Comparison of ENCODE assay signal across 8 mouse cellular contexts in genomic region chr5:129586016-129586415, GRCm38 (mm10). TPM values are rescaled to one million over a fixed set of nuclear protein-coding genes. Genes with fewer than 3 reads are reported as not detected.
DNase-seq lines count a peak whose midpoint lies in the region; ATAC-seq and TF ChIP-seq lines count a peak whose summit lies in the region.

No protein-coding gene starts in this region.

- peak overlapping the region; percentile 99 for H3K4me2 ChIP-seq in forebrain, embryonic 14.5 days (ENCODE audit: low read length)
- peak overlapping the region; percentile 98 for H3K4me2 ChIP-seq in lung, embryonic 16.5 days (ENCODE audit: low read depth, low read length)

- H3K9ac ChIP-seq in forebrain, embryonic 14.5 days (ENCODE audit: low read length), result peak overlapping the region; percentile 83
- 0 out of 2 replicates have a peak overlapping the region, but pooled peaks have one; percentile 41 for H3K9ac ChIP-seq in lung, embryonic 16.5 days (ENCODE audit: low read length)

- peaks cover 19% of the 10 kb centered on the region; the same call in 1 of the 2 replicates for H3K4me1 ChIP-seq in forebrain, embryonic 14.5 days (ENCODE audit: control insufficient read depth, insufficient read depth, low read length)
- H3K4me1 ChIP-seq in lung, embryonic 16.5 days (replicated peaks; ENCODE audit: control insufficient read depth, insufficient read depth, low read length), result peaks cover 23% of the 10 kb centered on the region

- WGBS in forebrain, embryonic 14.5 days, result under 1% methylated on average over 16 of the region's 17 CpGs
- WGBS in lung, embryonic 16.5 days, result 0% methylated on average over 14 of the region's 17 CpGs

- peak overlapping the region; percentile 49; the same call in 1 of the 2 replicates for H3K27ac ChIP-seq in forebrain, embryonic 14.5 days (ENCODE audit: low read depth, low read length)
- H3K27ac ChIP-seq in layer of hippocampus, adult 2 months, result peak overlapping the region; percentile 97
- no peak overlapping the region for H3K27ac ChIP-seq in lung, embryonic 16.5 days (ENCODE audit: low read length)

- peak; percentile 72 for ATAC-seq in forebrain, embryonic 14.5 days
- peak; percentile 49 for ATAC-seq in lung, embryonic 16.5 days (ENCODE audit: low read depth)

- H3K4me3 ChIP-seq in forebrain, embryonic 14.5 days (ENCODE audit: low read depth, low read length), result peak overlapping the region; percentile 74
- H3K4me3 ChIP-seq in layer of hippocampus, adult 2 months, result peak overlapping the region; percentile 90
- peak overlapping the region; percentile 73 for H3K4me3 ChIP-seq in lung, embryonic 16.5 days (ENCODE audit: low read length)

- peak; percentile 88 for DNase-seq in MN1 (ENCODE audit: low spot score)
- DNase-seq in cerebellum, adult 11 months, result peak; percentile 86
- peak; percentile 94 for DNase-seq in forebrain, embryonic 14.5 days (ENCODE audit: low spot score)
- DNase-seq in heart, postnatal 36 days, result peak; percentile 86 to 90
- peak; percentile 83 to 93 for DNase-seq in layer of hippocampus, adult 2 months (ENCODE audit: low spot score in 2 of 2)
- DNase-seq in ovary, postnatal 36 days (ENCODE audit: low spot score), result peak; percentile 81
- DNase-seq in thymus, postnatal 14 days, result peak; percentile 95

- intact Hi-C loops in heart, postnatal 36 days (cut with DNase I), result loop anchor here (2.0 to 10.0 kb wide), 3 partner anchors 331 to 523 kb away; no protein-coding TSS in a partner anchor

- H3K9me3 ChIP-seq in forebrain, embryonic 14.5 days (replicated peaks; ENCODE audit: control insufficient read depth, low read length), result no peaks in the 10 kb centered on the region
- H3K9me3 ChIP-seq in lung, embryonic 16.5 days (ENCODE audit: control insufficient read depth, low read length), result no peaks in the 10 kb centered on the region

- H3K27me3 ChIP-seq in forebrain, embryonic 14.5 days (replicated peaks; ENCODE audit: control insufficient read depth, insufficient read depth, low read length), result peaks cover 6% of the 10 kb centered on the region; the same call in 1 of the 2 replicates
- peaks cover 34% of the 10 kb centered on the region for H3K27me3 ChIP-seq in lung, embryonic 16.5 days (ENCODE audit: control insufficient read depth, insufficient read depth, low read depth, low read length)

- H3K36me3 ChIP-seq in forebrain, embryonic 14.5 days (ENCODE audit: control insufficient read depth, insufficient read depth, low read length), result no peaks in the 10 kb centered on the region
- no peaks in the 10 kb centered on the region for H3K36me3 ChIP-seq in lung, embryonic 16.5 days (ENCODE audit: control insufficient read depth, insufficient read depth, low read length)

- peak; percentile 94 for TF ChIP-seq CTCF in layer of hippocampus, adult 2 months (conservative IDR thresholded peaks at IDR 0.05)

RNA-seq across cellular contexts. Expression of gene Mmp17, which starts 2.0 kb away (rescaled TPM):
- polyA plus RNA-seq in forebrain, embryonic 14.5 days (2014; fragmentation: Nextera tagmentation; extraction: Ambion mirVana), result 7.9 and 9.8 TPM in 2 replicates
- 1 to 10 TPM; 1.2 to 1.7 TPM for total RNA-seq in heart, postnatal 36 days (2021)
- total RNA-seq in layer of hippocampus, adult 2 months (2021), result 100 to 1,000 TPM; 126 to 133 TPM
- polyA plus RNA-seq in lung, embryonic 16.5 days (2015; fragmentation: Nextera tagmentation; extraction: Ambion mirVana), result 1.6 and 1.9 TPM in 2 replicates

Comparison
In these comparisons a context has a peak if more than half of its experiments do, and no peak if none do; other contexts are left out.
1. RNA of gene Mmp17, which starts 2.0 kb away (total RNA-seq): 126 to 133 TPM in layer of hippocampus, adult 2 months; 1.2 to 1.7 TPM in heart, postnatal 36 days; every median in the first group is over 10 times any median in the second.
2. Peak in every context shown above with its lines, with median percentiles within 50 percentile points of each other: DNase-seq and H3K4me3 ChIP-seq.